Mouse (Mus musculus): ENCODE measurements around the gene Aspscr1. TPM values are rescaled to one million over a fixed set of nuclear protein-coding genes. Genes with fewer than 3 reads are reported as not detected.

Gene Aspscr1
- polyA plus RNA-seq, 1 experiment, result 33.3 TPM

GRCm38 (mm10) chr11:120686650-120687272 lies 14.0 kb downstream of the Aspscr1 start:
- no peaks in the 10 kb centered on the region for H3K4me1 ChIP-seq (ENCODE audit: control insufficient read depth, insufficient read depth, insufficient read length, low read length)
- no peak overlapping the region for H3K27ac ChIP-seq (replicated peaks; ENCODE audit: low read depth, low read length)
- H3K4me3 ChIP-seq (ENCODE audit: insufficient read depth, low read depth, low read length), result no peak overlapping the region

GRCm38 (mm10) chr11:120689365-120689764 lies 16.6 kb downstream of the Aspscr1 start:
- Histone ChIP-seq H3K4me3 (ENCODE audit: insufficient read depth, low read depth, low read length) (no peak overlapping the region), H3K4me1 (ENCODE audit: control insufficient read depth, insufficient read depth, insufficient read length, low read length) (no peaks in the 10 kb centered on the region), H3K27ac (replicated peaks; ENCODE audit: low read depth, low read length) (no peak overlapping the region)

GRCm38 (mm10) chr11:120692471-120693011 lies 19.8 kb downstream of the Aspscr1 start:
- no peak overlapping the region for H3K27ac ChIP-seq (replicated peaks; ENCODE audit: low read depth, low read length)
- H3K4me1 ChIP-seq (ENCODE audit: control insufficient read depth, insufficient read depth, insufficient read length, low read length), result no peaks in the 10 kb centered on the region

GRCm38 (mm10) chr11:120693461-120693860 lies 20.7 kb downstream of the Aspscr1 start:
- Histone ChIP-seq H3K4me3 (ENCODE audit: insufficient read depth, low read depth, low read length) (no peak overlapping the region), H3K27ac (replicated peaks; ENCODE audit: low read depth, low read length) (no peak overlapping the region), H3K4me1 (ENCODE audit: control insufficient read depth, insufficient read depth, insufficient read length, low read length) (no peaks in the 10 kb centered on the region)

More at GRCm38 (mm10) chr11:120692471-120693011, 19.8 kb downstream of the Aspscr1 start:
- H3K4me3 ChIP-seq (ENCODE audit: insufficient read depth, low read depth, low read length), result no peak overlapping the region

DNA sequence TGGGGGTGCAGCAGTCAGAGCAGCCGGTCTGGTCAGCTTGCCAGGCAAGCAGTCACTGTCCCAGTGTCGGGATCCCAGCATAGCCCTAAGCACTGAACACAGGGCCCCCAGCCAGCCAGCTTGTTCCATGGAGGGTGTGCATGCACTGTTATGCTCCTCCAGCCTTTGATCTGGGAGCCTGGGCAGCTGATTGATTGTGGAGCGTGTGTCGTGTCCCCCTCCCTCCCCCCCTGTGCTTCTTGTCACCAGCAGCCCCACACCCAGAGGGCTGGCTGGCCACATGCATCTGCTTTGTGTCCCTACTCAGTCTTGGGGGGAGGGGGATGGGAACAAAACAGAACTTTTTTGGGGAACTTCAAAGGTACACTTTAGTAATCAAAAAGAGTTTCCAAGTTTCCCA lies 22.4 kb downstream of the Aspscr1 start:
- H3K4me1 ChIP-seq (ENCODE audit: control insufficient read depth, insufficient read depth, insufficient read length, low read length), result no peaks in the 10 kb centered on the region
- H3K4me3 ChIP-seq (ENCODE audit: insufficient read depth, low read depth, low read length), result no peak overlapping the region
- no peak overlapping the region for H3K27ac ChIP-seq (replicated peaks; ENCODE audit: low read depth, low read length)

- Histone ChIP-seq H3K4me1 (ENCODE audit: control insufficient read depth, insufficient read depth, insufficient read length, low read length) (no peaks in the 10 kb centered on the region), H3K27ac (replicated peaks; ENCODE audit: low read depth, low read length) (no peak overlapping the region), H3K4me3 (ENCODE audit: insufficient read depth, low read depth, low read length) (no peak overlapping the region)
Measured at GRCm38 (mm10) chr11:120695641-120696040, 22.9 kb downstream of the Aspscr1 start.

GRCm38 (mm10) chr11:120696568-120696967 lies 23.8 kb downstream of the Aspscr1 start:
- no peaks in the 10 kb centered on the region for H3K4me1 ChIP-seq (ENCODE audit: control insufficient read depth, insufficient read depth, insufficient read length, low read length)

GRCm38 (mm10) chr11:120697741-120698140 lies 25.0 kb downstream of the Aspscr1 start:
- H3K4me1 ChIP-seq (ENCODE audit: control insufficient read depth, insufficient read depth, insufficient read length, low read length), result no peaks in the 10 kb centered on the region

More at GRCm38 (mm10) chr11:120696568-120696967, 23.8 kb downstream of the Aspscr1 start:
- no peak overlapping the region for H3K4me3 ChIP-seq (ENCODE audit: insufficient read depth, low read depth, low read length)
- no peak overlapping the region for H3K27ac ChIP-seq (replicated peaks; ENCODE audit: low read depth, low read length)

GRCm38 (mm10) chr11:120703696-120704454 lies 31.1 kb downstream of the Aspscr1 start:
- H3K27ac ChIP-seq (replicated peaks; ENCODE audit: low read depth, low read length), result no peak overlapping the region
- H3K4me3 ChIP-seq (ENCODE audit: insufficient read depth, low read depth, low read length), result no peak overlapping the region
- no peaks in the 10 kb centered on the region for H3K4me1 ChIP-seq (ENCODE audit: control insufficient read depth, insufficient read depth, insufficient read length, low read length)

More at GRCm38 (mm10) chr11:120697741-120698140, 25.0 kb downstream of the Aspscr1 start:
- Histone ChIP-seq H3K4me3 (ENCODE audit: insufficient read depth, low read depth, low read length) (no peak overlapping the region), H3K27ac (replicated peaks; ENCODE audit: low read depth, low read length) (no peak overlapping the region)

GRCm38 (mm10) chr11:120704486-120705325 lies 31.9 kb downstream of the Aspscr1 start:
- H3K4me3 ChIP-seq (ENCODE audit: insufficient read depth, low read depth, low read length), result no peak overlapping the region

GRCm38 (mm10) chr11:120706120-120706519 lies 33.3 kb downstream of the Aspscr1 start:
- no peak overlapping the region for H3K4me3 ChIP-seq (ENCODE audit: insufficient read depth, low read depth, low read length)
- no peak overlapping the region for H3K27ac ChIP-seq (replicated peaks; ENCODE audit: low read depth, low read length)
- H3K4me1 ChIP-seq (ENCODE audit: control insufficient read depth, insufficient read depth, insufficient read length, low read length), result no peaks in the 10 kb centered on the region

More at GRCm38 (mm10) chr11:120704486-120705325, 31.9 kb downstream of the Aspscr1 start:
- no peak overlapping the region for H3K27ac ChIP-seq (replicated peaks; ENCODE audit: low read depth, low read length)
- no peaks in the 10 kb centered on the region for H3K4me1 ChIP-seq (ENCODE audit: control insufficient read depth, insufficient read depth, insufficient read length, low read length)

GRCm38 (mm10) chr11:120707225-120707624 lies 34.5 kb downstream of the Aspscr1 start:
- H3K4me3 ChIP-seq (ENCODE audit: insufficient read depth, low read depth, low read length), result no peak overlapping the region
- H3K27ac ChIP-seq (replicated peaks; ENCODE audit: low read depth, low read length), result no peak overlapping the region
- H3K4me1 ChIP-seq (ENCODE audit: control insufficient read depth, insufficient read depth, insufficient read length, low read length), result no peaks in the 10 kb centered on the region

DNA sequence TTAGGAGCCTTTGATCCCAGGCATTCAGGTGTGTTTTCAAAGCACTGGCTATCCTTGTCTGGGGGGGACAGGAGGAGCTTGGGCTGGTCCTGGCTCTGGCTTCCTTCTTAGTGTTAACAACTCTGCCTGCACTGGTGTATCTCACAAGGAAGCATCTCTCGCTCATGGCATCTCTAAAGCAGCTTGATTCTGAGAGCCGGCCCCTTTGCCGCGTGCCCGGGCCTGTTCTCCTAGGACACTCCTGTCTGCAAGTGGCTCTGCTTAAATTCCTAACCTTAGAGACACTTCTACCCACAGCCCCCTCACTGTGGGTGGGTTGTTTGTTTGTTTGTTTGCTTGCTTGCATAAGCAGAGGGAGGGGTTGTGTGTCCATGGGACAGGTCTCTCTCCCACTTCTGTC lies 35.2 kb downstream of the Aspscr1 start:
- no peak overlapping the region for H3K4me3 ChIP-seq (ENCODE audit: insufficient read depth, low read depth, low read length)
- H3K4me1 ChIP-seq (ENCODE audit: control insufficient read depth, insufficient read depth, insufficient read length, low read length), result no peaks in the 10 kb centered on the region; the same call in 1 of the 2 replicates
- no peak overlapping the region for H3K27ac ChIP-seq (replicated peaks; ENCODE audit: low read depth, low read length)

GRCm38 (mm10) chr11:120709551-120709950 lies 36.8 kb downstream of the Aspscr1 start:
- H3K27ac ChIP-seq (replicated peaks; ENCODE audit: low read depth, low read length), result no peak overlapping the region
- peaks cover 4% of the 10 kb centered on the region; the same call in 1 of the 2 replicates for H3K4me1 ChIP-seq (ENCODE audit: control insufficient read depth, insufficient read depth, insufficient read length, low read length)
- no peak overlapping the region for H3K4me3 ChIP-seq (ENCODE audit: insufficient read depth, low read depth, low read length)

GRCm38 (mm10) chr11:120710672-120711071 lies 37.9 kb downstream of the Aspscr1 start:
- H3K27ac ChIP-seq (replicated peaks; ENCODE audit: low read depth, low read length), result no peak overlapping the region
- H3K4me1 ChIP-seq (ENCODE audit: control insufficient read depth, insufficient read depth, insufficient read length, low read length), result peaks cover 6% of the 10 kb centered on the region; the same call in 1 of the 2 replicates
- H3K4me3 ChIP-seq (ENCODE audit: insufficient read depth, low read depth, low read length), result no peak overlapping the region

Measured in brown adipose tissue, adult 24 weeks (tissue).